Mouse (Mus musculus) v-Abl transformed pro-B cells (cell line): Measurements from ENCODE around the gene H2-Ke6.
"Not testable (repeated sequence)": the region's sequence is repeated elsewhere in the genome, so short reads cannot be mapped to it uniquely, and the experiment has no call there.

Experiments used
- in situ Hi-C, 2 experiments: fragments of 400-800 bp; cut with MboI; formaldehyde crosslinking; loops; one replicate each; pipeline ENCODE4 v1.15.1; 2025; ENCODE audit not compliant: unreplicated experiment in 2 of 2

Gene H2-Ke6

DNA sequence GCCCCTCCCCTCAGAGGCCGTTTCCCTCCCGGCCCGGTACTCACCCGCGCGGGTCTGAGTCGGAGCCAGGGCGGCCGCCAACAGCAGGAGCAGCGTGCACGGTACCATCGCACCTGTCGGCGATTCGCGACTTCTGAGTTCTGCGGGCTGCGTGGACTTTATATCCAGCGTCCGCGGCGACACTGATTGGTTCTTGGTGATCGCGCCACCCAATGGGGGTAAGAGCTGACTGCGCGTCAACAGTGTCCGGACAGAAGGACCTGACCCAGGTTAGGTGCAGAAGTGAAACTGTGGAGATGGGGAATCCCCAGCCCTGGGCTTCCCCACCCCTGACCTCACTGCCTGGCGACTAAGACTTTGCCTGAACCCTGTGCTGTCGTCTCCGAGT lies 27.7 kb downstream of the H2-Ke6 start, which contains the start of gene H2-K1:
TSS of gene H2-K1 (minus strand) at position 198 of the 388 bp plus-strand sequence.
- in situ Hi-C loops: loop anchor here (5.0 to 25.0 kb wide), 3 partner anchors 33 to 1387 kb away; partner anchors contain the start of genes H2-D1 (in 1 of the 2) and H2-Q4 (in 1 of the 2)

DNA sequence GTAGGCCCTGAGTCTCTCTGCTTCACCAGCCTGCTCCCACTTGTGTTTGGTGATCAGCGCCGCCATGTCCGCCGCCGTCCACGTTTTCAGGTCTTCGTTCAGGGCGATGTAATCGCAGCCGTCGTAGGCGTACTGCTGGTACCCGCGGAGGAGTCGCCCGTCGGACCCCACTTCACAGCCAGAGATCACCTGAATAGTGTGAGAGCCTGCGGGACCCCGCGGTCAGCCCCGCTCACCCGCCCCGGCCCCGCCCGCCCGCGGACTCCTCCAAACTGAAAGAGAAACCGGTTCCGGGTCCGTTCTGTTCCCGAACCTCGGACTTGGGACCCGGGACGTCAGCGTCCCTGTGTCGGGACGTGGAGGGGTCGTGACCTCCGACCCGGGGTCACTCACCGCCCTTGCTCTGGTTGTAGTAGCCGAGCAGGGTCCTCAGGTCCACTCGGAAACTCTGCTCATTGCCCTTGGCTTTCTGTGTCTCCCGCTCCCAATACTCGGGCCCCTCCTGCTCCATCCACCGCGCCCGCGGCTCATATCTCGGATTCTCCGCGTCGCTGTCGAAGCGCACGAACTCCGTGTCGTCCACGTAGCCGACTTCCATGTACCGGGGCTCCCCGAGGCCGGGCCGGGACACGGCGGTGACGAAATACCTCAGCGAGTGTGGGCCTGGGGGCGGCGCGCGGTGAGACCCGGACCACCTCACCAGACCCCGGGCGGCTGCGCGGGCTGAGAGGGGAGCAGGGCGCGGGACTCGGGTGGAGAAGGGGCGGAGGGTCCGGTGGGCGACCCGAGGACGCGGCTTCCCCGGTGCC lies 28.3 kb downstream of the H2-Ke6 start:
- in situ Hi-C loops: loop anchor here (5.0 to 25.0 kb wide), 3 partner anchors 32 to 1388 kb away; partner anchors contain the start of genes H2-D1 (in 1 of the 2) and H2-Q4 (in 1 of the 2)

DNA sequence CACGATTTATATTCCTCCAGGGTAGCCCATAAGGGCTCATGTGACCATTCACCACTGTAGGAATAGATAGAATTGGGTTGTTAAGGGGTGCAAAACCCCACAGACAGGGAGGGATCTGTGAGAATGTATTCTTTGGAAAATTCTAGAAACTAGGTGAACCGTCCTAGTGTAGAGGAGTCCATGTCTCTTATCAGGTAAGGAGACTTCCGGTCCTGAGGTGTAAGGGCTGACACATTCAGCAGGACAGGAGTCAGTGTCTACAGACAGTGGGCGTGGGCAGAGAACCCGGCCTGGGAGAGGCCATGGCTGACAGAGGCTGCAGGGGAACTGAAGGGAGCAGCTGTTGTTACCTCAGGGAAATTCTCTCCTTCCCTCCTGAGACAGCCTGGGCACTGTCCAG lies 29.2 kb downstream of the H2-Ke6 start:
- in situ Hi-C loops: not testable (repeated sequence)

DNA sequence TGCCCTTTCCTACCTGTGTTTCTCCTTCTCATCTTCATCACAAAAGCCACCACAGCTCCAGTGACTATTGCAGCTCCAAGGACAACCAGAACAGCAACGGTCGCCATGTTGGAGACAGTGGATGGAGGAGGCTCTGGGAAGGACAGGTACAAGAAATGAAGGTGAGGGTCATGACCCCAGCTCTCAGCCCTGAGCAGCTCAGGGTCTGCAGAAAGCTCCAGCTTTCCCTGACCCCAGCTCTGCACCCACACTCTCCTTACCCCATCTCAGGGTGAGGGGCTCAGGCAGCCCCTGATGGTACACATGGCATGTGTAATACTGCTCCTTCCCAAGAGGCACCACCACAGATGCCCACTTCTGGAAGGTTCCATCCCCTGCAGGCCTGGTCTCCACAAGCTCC lies 30.8 kb downstream of the H2-Ke6 start:
- in situ Hi-C loops: not testable (repeated sequence)

DNA sequence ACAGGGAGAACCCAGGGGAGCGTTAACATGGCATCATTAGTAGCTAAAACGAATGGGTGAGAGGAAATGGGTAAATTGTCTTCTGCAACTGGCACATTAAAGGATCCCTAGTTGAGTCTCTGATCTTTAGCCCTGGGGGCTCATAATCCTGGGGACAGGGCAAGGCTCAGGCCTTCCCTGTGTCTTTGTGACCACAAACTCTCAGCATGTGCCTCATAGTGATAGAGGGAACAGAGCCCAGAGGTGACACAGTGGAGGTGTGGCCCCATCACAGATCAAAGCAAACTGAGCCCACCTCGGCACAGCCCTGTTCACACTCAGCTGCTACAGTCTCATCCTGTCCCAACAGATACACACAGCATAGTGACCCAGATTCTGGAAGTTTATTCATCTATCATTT lies 32.2 kb downstream of the H2-Ke6 start:
- in situ Hi-C loops: no loop called here

DNA sequence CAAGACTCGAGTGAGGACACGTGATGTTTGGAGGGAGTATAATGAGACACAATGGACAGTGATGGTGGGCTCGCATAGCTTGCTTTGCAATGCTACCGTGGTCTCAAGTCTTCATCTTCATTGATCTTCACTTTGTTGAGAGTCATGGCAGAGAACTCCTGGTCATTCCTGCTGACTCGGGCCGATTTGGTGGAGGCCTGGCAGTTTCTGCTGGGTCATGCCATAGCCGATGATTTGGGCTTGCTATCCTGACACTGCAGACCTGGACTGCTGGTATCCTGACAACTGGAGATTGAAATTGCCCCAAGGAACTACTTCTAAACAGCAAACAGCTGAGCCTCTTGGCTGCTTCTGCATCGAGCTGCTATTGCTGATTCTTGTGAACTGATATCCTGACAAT lies 32.9 kb downstream of the H2-Ke6 start:
- in situ Hi-C loops: loop anchor here in 1 of 2 experiments (5.0 kb wide), 1 partner anchor 1272 kb away; no protein-coding TSS in a partner anchor

DNA sequence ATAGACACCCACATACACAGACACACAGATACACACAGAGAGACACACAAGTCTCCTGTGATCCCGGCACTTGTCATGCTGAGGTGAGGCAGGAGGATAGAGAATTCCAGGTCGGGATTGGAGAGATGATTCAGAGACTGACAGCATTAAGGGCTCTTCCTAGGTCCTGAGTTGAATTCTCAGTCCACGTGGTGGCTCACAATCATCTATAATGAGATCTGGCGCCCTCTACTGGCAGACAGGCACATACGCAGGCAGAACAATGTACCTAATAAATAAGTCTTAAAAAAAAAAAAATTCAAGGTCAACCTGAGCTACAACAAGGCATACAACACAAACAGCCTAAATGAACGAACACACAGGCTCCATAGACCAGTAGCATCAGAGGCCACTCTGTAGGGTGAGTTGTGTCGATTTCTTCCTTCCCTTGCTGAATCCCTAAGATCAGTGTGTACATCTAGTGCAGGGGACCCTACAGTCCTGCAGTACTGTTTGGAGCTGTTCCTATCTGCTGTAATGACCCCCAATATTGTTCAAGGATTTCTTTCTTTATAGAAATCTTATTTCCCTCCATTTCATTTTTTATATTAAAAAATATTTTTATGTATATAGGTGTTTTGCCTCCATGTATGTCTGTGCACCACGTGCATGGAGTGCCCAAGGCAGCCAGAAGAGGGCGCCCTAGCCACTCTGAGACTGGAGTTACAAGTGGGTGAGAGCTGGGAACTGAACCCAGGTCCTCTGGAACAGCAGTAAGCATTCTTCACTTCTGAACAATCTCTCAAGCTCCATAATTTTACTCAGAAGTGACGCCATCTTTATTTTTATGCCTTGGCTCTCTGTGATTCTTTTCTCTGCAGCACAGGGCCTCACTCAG lies 35.8 kb downstream of the H2-Ke6 start:
- in situ Hi-C loops: loop anchor here in 1 of 2 experiments (5.0 kb wide), 1 partner anchor 1275 kb away; no protein-coding TSS in a partner anchor

DNA sequence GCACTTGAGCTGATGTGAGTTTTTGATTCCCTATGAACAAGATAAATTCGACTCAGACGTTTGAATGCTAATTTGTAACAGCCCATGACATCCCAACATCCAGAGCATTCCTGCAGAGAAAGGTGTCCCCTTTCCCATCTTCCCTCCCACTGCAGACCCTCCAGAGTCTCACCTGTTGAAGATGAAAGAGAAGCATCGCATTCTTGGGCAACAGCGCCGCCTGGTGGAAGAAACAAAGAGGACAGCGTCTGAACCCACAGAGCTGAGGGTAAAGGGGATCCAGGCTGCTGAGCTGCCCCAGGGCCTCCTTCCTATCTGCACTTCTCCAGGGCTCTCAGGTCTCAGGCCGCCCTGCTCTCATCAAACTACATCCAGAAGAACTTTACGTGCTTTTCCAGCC lies 45.7 kb downstream of the H2-Ke6 start:
- in situ Hi-C loops: loop anchor here in 1 of 2 experiments (10.0 kb wide), 1 partner anchor 87 kb away; the partner anchor contains the start of gene Kifc1

DNA sequence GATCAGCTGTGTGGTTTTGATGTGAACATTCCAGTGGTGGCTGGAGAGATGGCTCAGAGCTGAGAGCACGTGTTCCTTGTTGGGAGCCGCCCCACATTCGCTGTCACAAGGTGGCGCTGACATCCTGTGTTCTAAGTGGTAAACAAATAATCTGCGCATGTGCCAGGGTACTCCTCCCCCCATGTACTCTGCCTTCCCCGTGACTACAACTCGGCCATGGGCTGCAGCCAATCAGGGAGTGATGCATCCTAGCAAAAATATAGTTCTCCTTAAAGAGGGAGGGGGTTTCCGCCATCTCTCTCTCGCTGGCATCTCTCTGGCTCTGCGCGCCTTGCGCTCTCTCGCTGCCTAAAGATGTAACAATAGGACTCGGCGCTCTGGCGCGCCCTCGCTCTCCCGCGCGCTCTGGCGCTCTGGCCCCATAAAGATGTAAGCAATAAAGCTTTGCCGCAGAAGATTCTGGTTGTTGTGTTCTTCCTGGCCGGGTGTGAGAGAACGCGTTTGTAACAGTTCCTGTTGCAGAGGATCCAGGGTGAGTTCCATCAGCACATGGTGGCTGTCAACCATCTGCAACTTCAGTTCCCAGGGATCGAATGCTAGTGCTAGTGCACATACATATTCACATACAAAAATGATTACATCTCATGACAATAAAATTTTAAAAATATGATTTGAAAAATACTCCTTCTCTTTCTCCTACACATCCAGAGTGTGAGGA lies 46.5 kb downstream of the H2-Ke6 start:
- in situ Hi-C loops: loop anchor here in 1 of 2 experiments (10.0 kb wide), 1 partner anchor 87 kb away; the partner anchor contains the start of gene Kifc1

DNA sequence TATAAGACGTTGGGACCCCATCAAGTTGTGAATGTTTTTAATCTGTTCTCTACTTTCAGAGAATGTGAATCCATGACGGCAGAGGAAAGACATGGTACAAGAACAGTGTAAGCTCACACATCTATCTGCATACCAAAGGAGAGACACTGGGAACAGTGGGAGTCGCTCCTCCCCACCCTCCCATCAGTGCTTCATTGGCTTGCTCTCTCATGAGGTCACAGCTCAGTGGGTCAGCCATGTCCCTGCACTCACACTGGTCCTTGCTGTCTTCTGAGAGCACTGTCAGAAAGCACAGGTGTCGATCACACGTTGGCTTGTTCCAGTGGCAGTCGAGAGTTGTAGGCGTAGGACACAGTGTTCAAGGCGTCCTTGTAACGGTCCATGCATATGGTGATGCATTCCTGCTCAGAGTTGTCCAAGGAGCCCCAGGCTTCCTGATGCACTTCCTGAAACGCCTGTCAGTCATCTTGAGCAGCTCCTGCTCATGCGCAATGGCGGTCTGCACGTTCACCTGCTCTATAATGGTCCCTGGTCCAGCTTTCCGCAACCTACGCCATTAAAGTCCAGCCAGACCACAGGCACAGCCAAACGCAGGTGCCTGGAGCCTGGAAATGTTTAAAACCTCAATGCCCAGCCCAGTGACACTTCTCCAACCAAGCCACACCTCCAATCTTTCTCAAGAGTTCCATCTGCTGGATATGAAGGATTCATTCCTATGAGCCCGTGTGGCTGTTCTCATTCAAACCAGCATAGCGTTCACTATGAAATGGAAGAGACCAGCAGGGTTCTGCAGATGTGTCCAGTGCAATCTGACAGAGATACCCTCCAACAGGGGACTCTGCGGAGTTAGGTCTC lies 47.5 kb downstream of the H2-Ke6 start:
- in situ Hi-C loops: loop anchor here in 1 of 2 experiments (10.0 kb wide), 1 partner anchor 86 kb away; the partner anchor contains the start of gene Kifc1

DNA sequence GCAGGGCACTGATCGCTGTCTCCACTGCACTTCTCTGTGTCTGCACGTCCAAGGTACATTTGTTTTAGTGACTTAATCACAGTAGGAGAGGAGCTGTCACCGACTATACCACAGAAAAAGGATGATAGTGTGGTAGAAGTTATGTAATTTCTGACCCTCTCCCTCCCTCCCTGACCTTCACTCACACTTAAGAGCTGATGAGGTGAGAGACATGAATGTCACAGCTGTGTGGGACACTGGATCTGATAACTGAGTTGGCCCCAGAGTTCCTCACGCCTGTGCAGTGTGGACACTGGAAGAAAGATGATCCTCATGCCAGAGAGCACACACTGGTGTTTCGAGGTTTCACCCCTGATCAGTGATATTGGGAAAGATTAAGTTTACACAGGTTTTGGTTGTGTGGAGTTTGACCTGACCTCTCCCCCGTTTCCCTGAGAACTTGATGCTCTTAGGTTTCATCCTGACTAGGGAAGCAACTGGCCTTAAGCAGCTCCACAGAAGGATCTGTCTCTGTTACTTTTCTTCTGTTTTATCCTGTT lies 48.3 kb downstream of the H2-Ke6 start:
- in situ Hi-C loops: loop anchor here in 1 of 2 experiments (10.0 kb wide), 1 partner anchor 85 kb away; the partner anchor contains the start of gene Kifc1

DNA sequence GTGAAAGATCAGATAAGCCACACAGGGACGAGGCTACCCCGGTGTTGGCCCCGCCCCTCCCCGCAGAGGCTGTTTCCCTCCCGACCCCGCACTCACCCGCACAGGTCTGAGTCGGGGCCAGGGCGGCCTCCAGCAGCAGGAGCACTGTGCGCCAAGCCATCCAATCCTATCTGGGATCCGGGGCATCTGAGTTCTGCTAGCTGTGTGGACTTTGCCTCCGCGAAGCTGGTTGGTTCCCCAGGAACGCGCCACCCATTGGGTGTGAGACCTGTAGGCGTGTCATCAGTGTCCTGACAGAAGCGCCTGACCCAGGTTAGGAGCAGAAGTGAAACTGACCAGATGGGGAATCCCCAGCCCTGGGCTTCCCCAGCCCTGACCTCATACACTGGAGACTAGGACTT lies 49.2 kb downstream of the H2-Ke6 start:
- in situ Hi-C loops: no loop called here

DNA sequence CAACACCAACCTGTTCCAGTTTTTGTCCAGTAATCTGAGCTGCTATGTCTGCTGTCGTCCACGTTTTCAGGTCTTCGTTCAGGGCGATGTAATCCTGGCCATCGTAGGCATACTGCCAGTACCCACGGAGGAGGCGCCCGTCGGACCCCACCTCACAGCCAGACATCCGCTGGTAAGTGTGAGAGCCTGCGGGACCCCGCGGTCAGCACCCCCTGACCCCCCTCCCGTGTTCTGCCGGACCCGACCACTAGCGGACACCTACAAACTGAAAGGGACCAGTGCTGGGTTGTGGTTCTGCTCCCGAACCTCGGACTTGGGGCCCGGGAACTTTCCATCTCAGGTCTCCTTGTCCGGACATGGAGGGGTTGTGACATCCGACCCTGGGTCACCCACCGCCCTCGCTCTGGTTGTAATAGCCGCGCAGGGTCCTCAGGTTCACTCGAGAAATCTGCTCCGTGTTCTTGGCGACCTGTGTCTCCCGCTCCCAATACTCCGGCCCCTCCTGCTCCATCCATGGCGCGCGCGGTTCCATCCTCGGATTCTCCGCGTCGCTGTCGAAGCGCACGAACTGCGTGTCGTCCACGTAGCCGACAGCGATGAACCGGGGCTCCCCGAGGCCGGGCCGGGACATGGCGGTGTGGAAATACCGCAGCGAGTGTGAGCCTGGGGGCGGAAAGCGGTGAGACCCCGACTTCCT lies 49.9 kb downstream of the H2-Ke6 start:
- in situ Hi-C loops: no loop called here
